Mouse (Mus musculus): ENCODE results near the gene Plcxd1. TPM values are rescaled to one million over a fixed set of nuclear protein-coding genes. Genes with fewer than 3 reads are reported as not detected.
A peak's percentile ranks its signal among the peaks of the same experiment; 100 is the strongest.
"Not testable (repeated sequence)": the region's sequence is repeated elsewhere in the genome, so short reads cannot be mapped to it uniquely, and the experiment has no call there.

Gene Plcxd1
- not detected in 2 replicates for total RNA-seq (2015; ENCODE audit: low replicate concordance)
- total RNA-seq (2017; ENCODE audit: low replicate concordance), result 0.13 TPM in 1 of 2 replicates, not detected in the other

DNA sequence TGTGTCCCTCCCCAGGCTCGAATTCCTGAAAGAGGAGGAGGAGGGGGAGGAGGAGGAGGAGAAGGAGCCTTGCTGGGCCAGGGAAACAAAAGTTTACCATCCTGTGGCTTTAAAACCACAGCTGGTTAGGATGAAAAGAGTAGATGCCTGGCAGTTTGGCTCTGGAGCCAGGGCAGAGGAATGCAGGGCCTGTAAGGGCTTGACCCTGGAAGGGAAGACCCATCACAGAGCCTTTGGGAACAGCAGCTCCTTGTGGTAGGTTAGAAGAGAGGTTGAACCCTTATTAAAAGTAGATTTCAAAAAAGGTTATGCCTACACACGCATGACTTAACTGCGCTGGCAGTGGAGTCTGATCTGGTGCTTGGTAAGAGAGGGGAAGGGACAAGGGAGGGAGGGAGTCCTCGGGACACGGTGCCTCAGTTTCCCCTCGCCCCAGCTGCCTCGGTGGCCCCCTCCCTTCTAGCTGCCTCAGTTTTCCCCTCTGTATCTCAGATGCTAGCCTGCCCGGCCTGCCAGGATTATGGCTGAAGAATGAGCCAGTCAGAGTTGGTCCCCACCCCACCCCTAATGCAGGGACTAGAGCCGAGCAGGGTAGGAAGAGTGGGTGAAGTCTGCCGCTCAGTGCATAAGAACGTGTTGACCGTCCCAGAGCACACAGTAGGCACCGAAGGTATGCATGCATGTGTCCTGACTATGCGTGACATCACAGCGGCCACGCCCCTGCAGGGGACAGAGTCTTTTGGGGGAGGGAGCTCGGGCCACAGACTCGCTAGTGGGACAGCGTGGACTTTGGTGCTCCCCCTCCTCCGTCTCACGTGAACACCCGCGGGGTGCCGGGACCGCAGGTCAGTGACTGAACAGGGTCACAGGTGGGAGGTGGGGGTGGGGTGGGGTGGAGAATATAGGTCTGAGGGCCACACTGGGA lies at the start of gene Plcxd1:
Plcxd1 (plus strand) TSS at position 314 of the 925 bp plus-strand sequence.
- no peak for ATAC-seq (replicated peaks; ENCODE audit: low FRiP score, poor library complexity, severe bottlenecking)

- ATAC-seq (replicated peaks; ENCODE audit: low FRiP score, poor library complexity, severe bottlenecking), result peak; percentile 99
Measured at GRCm38 (mm10) chr5:110057637-110058408, 41.9 kb upstream of the Plcxd1 start.

DNA sequence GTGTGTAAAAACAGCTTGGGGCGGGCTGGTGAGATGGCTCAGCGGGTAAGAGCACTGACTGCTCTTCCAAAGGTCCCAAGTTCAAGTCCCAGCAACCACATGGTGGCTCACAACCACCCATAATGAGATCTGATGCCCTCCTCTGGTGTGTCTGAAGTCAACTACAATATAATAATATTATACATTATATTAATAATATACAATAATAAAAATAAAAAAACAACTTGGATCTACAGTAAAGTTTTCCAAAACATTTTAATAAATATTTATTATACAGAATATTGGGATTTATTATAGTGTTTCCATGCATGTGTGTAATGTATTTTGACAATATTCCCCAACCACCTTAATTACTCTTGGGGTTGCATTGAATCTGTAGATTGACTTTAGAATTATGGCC lies 27.4 kb upstream of the Plcxd1 start, which contains the start of gene Gm17655:
Gm17655 (minus strand) TSS at position 101 of the 400 bp plus-strand sequence.
- ATAC-seq (replicated peaks; ENCODE audit: low FRiP score, poor library complexity, severe bottlenecking), result not testable (repeated sequence)

- no peak for ATAC-seq (replicated peaks; ENCODE audit: low FRiP score, poor library complexity, severe bottlenecking)
Measured at GRCm38 (mm10) chr5:110082961-110083360, 16.8 kb upstream of the Plcxd1 start.

- ATAC-seq (replicated peaks; ENCODE audit: low FRiP score, poor library complexity, severe bottlenecking), result no peak
Measured at GRCm38 (mm10) chr5:110086161-110086866, 13.5 kb upstream of the Plcxd1 start.

DNA sequence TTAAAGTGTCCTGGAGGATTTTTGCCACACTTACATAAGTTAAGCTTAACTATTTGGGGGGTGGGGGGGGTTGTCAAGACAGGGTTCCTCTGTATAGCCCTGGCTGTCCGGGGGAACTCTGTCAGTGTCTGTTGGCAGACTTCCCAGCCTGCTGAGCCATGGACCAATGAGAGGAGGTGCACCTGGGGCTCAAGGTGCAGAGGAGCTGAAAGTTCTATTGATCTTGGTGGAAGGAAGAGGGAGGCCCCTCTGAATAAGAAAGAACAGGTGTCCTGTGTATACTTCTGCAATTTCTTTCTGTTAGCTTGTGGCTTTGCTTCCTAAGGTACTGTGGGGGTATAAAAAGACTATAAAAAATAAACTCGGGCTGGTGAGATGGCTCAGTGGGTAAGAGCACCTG lies 8.2 kb upstream of the Plcxd1 start:
- ATAC-seq (replicated peaks; ENCODE audit: low FRiP score, poor library complexity, severe bottlenecking), result no peak

GRCm38 (mm10) chr5:110094030-110094846 lies 5.5 kb upstream of the Plcxd1 start, which contains the start of gene Gm35315:
Gene Gm35315, minus strand, starts transcription at chr5:110094420.
- peak; percentile 100 for ATAC-seq (replicated peaks; ENCODE audit: low FRiP score, poor library complexity, severe bottlenecking)

DNA sequence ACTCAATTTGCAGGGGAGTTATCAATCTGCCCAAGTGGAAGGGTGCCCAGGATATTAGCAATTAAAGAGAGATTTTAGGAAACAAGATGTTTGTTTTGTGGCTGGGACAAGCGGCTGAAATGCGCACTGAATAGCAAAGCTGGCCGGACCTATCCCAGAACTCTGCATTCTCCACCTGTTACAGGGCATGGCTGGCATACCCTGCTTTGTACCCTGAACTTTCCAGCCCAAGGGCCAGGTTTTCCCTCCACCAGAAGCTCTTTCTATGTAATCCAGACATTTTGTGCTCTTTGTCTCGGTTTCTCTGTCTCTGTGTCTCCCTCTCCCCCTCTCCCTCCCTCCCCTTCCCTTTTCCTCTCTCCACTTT lies 4.9 kb upstream of the Plcxd1 start:
- ATAC-seq (replicated peaks; ENCODE audit: low FRiP score, poor library complexity, severe bottlenecking), result 0 out of 2 replicates have a peak, but pooled peaks have one; percentile 47

DNA sequence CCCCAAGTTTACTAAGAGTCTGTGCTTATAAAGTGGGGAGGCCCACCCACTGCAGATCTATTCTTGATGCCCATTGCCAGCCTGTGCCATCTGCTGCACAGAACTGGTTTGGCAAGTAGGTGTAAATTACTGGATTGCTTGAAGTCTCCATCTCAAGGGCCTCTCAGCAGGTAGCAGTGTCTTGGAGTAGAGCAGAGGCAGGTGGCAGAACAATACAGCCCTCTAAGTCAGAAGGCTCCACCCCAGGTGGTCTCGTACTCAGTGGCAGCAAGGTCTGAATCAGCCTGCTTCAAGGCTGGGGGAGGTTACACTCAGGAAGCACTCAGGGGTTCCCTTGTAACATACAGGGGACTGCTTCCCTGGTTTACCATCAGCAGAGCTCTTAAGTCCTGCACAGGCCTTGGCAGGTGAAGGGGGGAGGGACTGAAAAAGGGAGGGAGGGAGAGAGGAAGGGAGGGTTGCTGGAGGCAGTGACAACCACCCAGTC lies 735 bp upstream of the Plcxd1 start:
- ATAC-seq (replicated peaks; ENCODE audit: low FRiP score, poor library complexity, severe bottlenecking), result no peak

- no peak for ATAC-seq (replicated peaks; ENCODE audit: low FRiP score, poor library complexity, severe bottlenecking)
Measured at GRCm38 (mm10) chr5:110100921-110101631, 1.3 kb downstream of the Plcxd1 start.

GRCm38 (mm10) chr5:110101716-110102347 lies 2.1 kb downstream of the Plcxd1 start:
- ATAC-seq (replicated peaks; ENCODE audit: low FRiP score, poor library complexity, severe bottlenecking), result no peak

GRCm38 (mm10) chr5:110102429-110102828 lies 2.7 kb downstream of the Plcxd1 start:
- ATAC-seq (replicated peaks; ENCODE audit: low FRiP score, poor library complexity, severe bottlenecking), result no peak

- ATAC-seq (replicated peaks; ENCODE audit: low FRiP score, poor library complexity, severe bottlenecking), result no peak
Measured at GRCm38 (mm10) chr5:110102853-110103625, 3.3 kb downstream of the Plcxd1 start.

DNA sequence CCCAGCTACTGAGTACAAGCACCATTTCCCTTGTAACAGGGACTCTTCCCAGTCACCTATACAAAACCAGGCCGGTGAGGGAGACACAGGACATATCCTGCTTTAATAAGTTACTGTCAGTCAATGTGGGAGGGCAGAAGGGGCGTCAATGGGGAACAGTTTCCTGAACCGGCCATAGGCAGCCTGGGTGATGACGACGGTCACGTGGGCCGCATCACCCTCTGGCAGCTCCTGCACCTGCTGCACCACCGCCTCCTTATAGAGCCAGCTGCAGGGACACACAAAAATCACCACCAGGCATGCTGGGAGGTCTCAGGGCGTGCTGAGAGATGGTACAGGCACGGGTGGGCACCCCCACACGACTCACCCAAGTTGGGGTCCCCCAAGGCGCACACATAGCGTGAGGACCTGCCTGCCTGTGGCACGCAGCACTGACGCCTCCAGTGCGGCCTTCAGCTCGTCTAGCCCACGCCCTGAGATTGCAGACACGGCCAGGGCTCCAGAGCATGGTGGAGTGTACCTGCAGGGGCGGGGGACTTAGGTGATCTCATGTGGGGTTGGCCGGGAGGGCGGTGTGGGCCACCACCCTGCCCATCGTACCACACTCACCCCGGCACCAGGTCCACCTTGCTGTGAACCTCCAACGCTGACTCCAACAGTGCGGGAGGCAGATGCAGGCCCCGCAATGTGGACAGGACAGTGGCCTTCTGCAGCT lies 4.3 kb downstream of the Plcxd1 start:
- no peak for ATAC-seq (replicated peaks; ENCODE audit: low FRiP score, poor library complexity, severe bottlenecking)

GRCm38 (mm10) chr5:110104616-110105380 lies 5.0 kb downstream of the Plcxd1 start:
- no peak for ATAC-seq (replicated peaks; ENCODE audit: low FRiP score, poor library complexity, severe bottlenecking)
